Mouse (Mus musculus) lung, embryonic 15.5 days (tissue): ENCODE results near the gene Lsp1. TPM values are rescaled to one million over a fixed set of nuclear protein-coding genes. Genes with fewer than 3 reads are reported as not detected.
A peak's percentile ranks its signal among the peaks of the same experiment; 100 is the strongest.

Source experiments
- ATAC-seq: fragments of 200-750 bp; cut with Nextera tagmentation; 2 replicates; pipeline ENCODE4 v1.8.0; 2017; ENCODE audit warnings: moderate number of reproducible peaks, borderline replicate concordance; ENCODE audit not compliant: low FRiP score, low TSS enrichment; ENCODE audit errors: extremely low read depth
- H3K27ac ChIP-seq: fragments of 300-500 bp; sonication (generic); 2 replicates; pipeline ENCODE4 v1.5.1; 2015; ENCODE audit warnings: moderate library complexity, mild to moderate bottlenecking, inconsistent platforms
- H3K27me3 ChIP-seq: fragments of 300-500 bp; sonication (generic); 2 replicates; pipeline ENCODE4 v1.6.1; 2015; ENCODE audit warnings: inconsistent platforms
- H3K36me3 ChIP-seq: fragments of 300-500 bp; sonication (generic); 2 replicates; pipeline ENCODE4 v1.6.1; 2015; ENCODE audit warnings: inconsistent platforms
- H3K4me1 ChIP-seq: fragments of 300-500 bp; sonication (generic); 2 replicates; pipeline ENCODE4 v1.6.1; 2015; ENCODE audit warnings: inconsistent platforms
- H3K4me2 ChIP-seq: fragments of 300-500 bp; sonication (generic); 2 replicates; pipeline ENCODE4 v1.6.1; 2015; ENCODE audit warnings: inconsistent platforms, mild to moderate bottlenecking, moderate library complexity
- H3K4me3 ChIP-seq: fragments of 300-500 bp; sonication (generic); 2 replicates; pipeline ENCODE4 v1.5.1; 2015; ENCODE audit warnings: mild to moderate bottlenecking, inconsistent platforms
- H3K9ac ChIP-seq: fragments of 300-500 bp; sonication (generic); 2 replicates; pipeline ENCODE4 v1.6.1; 2015; ENCODE audit warnings: inconsistent platforms
- H3K9me3 ChIP-seq: fragments of 300-500 bp; sonication (generic); 2 replicates; pipeline ENCODE4 v1.6.1; 2016; ENCODE audit warnings: inconsistent platforms
- WGBS: fragments of 180-500 bp; shearing (Covaris S2); methylation state at CpG from one replicate; pipeline ENCODE4 v1.1.7; 2015; 5-methylcytosine and 5-hydroxymethylcytosine counted together
- polyA plus RNA-seq: library from polyadenylated mRNA; unstranded; fragments of >200 nt; fragmentation: Nextera tagmentation; extraction: Ambion mirVana; gene quantifications from 2 replicates; pipeline ENCODE4 v1.2.1, GENCODE M21; 2015

Gene Lsp1
- polyA plus RNA-seq, 1 experiment from 2014 or later, result 130 TPM

- ATAC-seq, result no peak
- Histone ChIP-seq H3K9me3 (no peaks in the 10 kb centered on the region), H3K27ac (peak overlapping the region; percentile 96), H3K4me3 (no peak overlapping the region), H3K4me2 (no peak overlapping the region; the same call in 1 of the 2 replicates), H3K27me3 (no peaks in the 10 kb centered on the region), H3K36me3 (no peaks in the 10 kb centered on the region), H3K4me1 (peaks cover 69% of the 10 kb centered on the region), H3K9ac (peak overlapping the region; percentile 34; the same call in 1 of the 2 replicates)
- WGBS, result 15% methylated on average over 19 of the region's 19 CpGs
These were observed 27.0 kb upstream of the Lsp1 start for GRCm38 (mm10) chr7:142433623-142434022.

DNA sequence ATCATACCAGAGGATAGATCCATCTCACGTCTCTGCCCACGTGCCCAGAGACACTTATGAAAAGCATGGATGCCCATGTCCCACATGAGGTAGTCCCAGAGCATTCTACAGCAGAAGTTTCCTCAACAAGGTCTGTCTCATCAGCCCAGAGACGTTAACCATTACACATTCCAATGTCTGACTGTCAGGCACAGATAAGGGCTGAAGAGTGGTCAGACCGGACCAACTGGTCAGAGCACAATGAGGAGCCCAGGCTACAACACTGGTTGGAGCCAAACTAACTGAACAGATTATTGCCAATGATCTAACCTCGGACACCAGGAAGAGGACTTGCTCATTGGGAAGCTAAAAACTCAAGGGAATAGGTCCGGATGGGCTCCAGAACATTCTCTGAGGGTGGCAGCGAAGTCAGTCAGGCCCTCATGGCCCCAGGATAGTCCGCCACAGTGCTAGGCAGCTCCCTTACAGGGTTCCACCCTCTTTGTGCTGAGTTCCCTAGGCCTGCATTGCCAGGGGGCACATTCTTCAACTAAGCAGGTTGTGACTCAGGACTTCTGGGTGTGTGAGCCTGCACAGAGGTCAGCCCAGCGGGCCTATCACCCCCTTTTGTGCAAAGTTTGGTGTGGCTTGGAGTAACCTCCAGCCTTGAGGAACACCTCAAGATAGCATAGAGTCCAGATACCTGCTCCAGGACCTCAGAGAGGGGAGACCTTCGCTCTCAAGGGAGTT is 26.3 kb upstream of the Lsp1 start, which contains the start of gene Syt8:
Syt8 (plus strand) TSS at position 714 of the 729 bp plus-strand sequence.
- Histone ChIP-seq H3K9me3 (no peaks in the 10 kb centered on the region), H3K9ac (peak within 1 kb of the TSS; percentile 34; the same call in 1 of the 2 replicates), H3K27ac (peak within 1 kb of the TSS; percentile 96), H3K36me3 (no peaks in the 10 kb centered on the region), H3K27me3 (no peaks in the 10 kb centered on the region), H3K4me3 (no peak within 1 kb of the TSS), H3K4me2 (no peak within 1 kb of the TSS; the same call in 1 of the 2 replicates), H3K4me1 (peaks cover 63% of the 10 kb centered on the region)
- 71% methylated on average over 10 of the region's 10 CpGs for WGBS
- no peak for ATAC-seq

DNA sequence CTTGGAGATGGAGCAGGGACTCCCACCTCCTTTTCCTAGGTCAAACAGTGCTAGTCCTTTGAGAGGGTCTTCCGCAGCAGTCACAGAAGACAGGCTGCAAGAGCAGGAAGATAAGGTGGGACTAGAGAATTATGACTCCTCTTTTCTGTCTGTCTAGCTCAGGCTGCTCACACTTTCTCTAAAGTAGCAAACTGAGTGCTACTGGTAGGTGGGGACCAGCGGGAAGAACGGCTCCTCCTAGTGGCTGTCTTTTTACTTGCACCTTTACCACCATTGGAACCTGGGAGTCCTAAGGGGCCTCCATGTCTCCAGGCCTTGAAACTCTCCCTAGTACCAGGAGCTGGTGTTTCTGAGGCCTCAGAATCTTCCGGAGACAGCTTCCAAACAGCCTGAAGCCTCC is 25.1 kb upstream of the Lsp1 start:
- Histone ChIP-seq H3K4me1 (peaks cover 54% of the 10 kb centered on the region), H3K27ac (peak overlapping the region; percentile 96), H3K9me3 (no peaks in the 10 kb centered on the region), H3K4me3 (no peak overlapping the region), H3K36me3 (no peaks in the 10 kb centered on the region), H3K9ac (no peak overlapping the region), H3K4me2 (no peak overlapping the region), H3K27me3 (no peaks in the 10 kb centered on the region)
- 21% methylated on average over 4 of the region's 4 CpGs for WGBS
- ATAC-seq, result no peak

DNA sequence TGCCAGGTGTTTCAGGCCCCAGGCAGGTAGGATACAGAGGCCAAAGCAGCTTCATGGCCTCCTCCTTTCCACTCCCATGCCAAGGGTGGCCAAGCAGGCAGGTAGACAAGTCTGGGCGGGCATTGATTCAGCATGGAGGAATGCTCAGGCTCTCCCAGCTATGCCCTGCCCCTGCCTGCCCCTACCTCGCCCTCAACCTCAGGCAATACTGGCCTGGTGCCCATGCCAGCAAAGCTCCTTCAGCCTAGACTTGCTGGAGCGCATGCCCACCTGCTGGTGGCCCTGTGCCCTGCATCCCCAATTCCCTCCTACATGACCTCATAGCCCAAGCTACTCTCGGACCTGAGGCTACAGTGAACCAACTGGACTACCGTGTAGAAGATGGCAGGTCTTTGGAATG is 23.3 kb upstream of the Lsp1 start:
- peaks cover 48% of the 10 kb centered on the region for H3K4me1 ChIP-seq
- no peaks in the 10 kb centered on the region for H3K27me3 ChIP-seq
- ATAC-seq, result no peak
- H3K4me2 ChIP-seq, result no peak overlapping the region
- no peak overlapping the region for H3K9ac ChIP-seq
- no peak overlapping the region for H3K4me3 ChIP-seq
- H3K9me3 ChIP-seq, result no peaks in the 10 kb centered on the region
- 81% methylated on average over 5 of the region's 5 CpGs for WGBS
- H3K27ac ChIP-seq, result peak overlapping the region; percentile 51
- H3K36me3 ChIP-seq, result no peaks in the 10 kb centered on the region

DNA sequence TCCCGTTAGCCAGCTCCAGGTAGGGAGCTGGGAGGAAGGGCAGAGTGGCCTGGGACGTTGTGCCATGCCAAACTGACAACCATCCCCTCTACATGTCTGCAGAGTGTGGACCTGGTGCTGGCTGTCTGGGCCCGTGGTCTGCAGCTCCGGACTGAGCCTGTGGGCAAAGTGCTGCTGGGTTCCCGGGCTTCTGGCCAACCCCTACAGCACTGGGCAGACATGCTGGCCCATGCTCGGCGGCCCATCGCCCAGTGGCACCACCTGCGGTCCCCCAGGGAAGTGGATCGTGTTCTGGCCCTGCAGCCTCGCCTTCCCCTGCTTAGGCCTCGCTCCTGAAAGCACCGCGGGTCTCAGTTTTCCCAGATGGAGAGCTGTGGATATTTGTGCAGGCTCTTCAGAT is 20.6 kb upstream of the Lsp1 start:
- no peak overlapping the region for H3K4me3 ChIP-seq
- H3K27ac ChIP-seq, result peak overlapping the region; percentile 64; the same call in 1 of the 2 replicates
- no peak for ATAC-seq
- H3K9me3 ChIP-seq, result no peaks in the 10 kb centered on the region
- no peaks in the 10 kb centered on the region for H3K36me3 ChIP-seq
- H3K4me1 ChIP-seq, result peaks cover 24% of the 10 kb centered on the region
- no peak overlapping the region for H3K4me2 ChIP-seq
- 80% methylated on average over 14 of the region's 14 CpGs for WGBS
- H3K27me3 ChIP-seq, result no peaks in the 10 kb centered on the region
- H3K9ac ChIP-seq, result no peak overlapping the region

- 46% methylated on average over 5 of the region's 5 CpGs for whole genome bisulfite sequencing
- peak; percentile 81 for ATAC-seq
- H3K27ac ChIP-seq, result peak overlapping the region; percentile 64
- no peak overlapping the region for H3K4me2 ChIP-seq
- H3K4me3 ChIP-seq, result no peak overlapping the region
- H3K4me1 ChIP-seq, result peaks cover 16% of the 10 kb centered on the region
- H3K27me3 ChIP-seq, result no peaks in the 10 kb centered on the region
- no peak overlapping the region for H3K9ac ChIP-seq
- H3K36me3 ChIP-seq, result no peaks in the 10 kb centered on the region
- H3K9me3 ChIP-seq, result no peaks in the 10 kb centered on the region
These were observed 19.9 kb upstream of the Lsp1 start for GRCm38 (mm10) chr7:142440657-142441114.

GRCm38 (mm10) chr7:142441585-142441984 is 19.0 kb upstream of the Lsp1 start, which contains the start of gene Tnni2:
Gene Tnni2 (plus strand): TSS chr7:142441808.
- ATAC-seq, result no peak

GRCm38 (mm10) chr7:142442081-142442907 is 18.3 kb upstream of the Lsp1 start:
- WGBS, result 68% methylated on average over 9 of the region's 9 CpGs
- Histone ChIP-seq H3K4me2 (no peak overlapping the region), H3K4me3 (no peak overlapping the region), H3K27ac (no peak overlapping the region), H3K9ac (no peak overlapping the region), H3K27me3 (no peaks in the 10 kb centered on the region), H3K9me3 (no peaks in the 10 kb centered on the region), H3K36me3 (no peaks in the 10 kb centered on the region), H3K4me1 (peaks cover 16% of the 10 kb centered on the region)
- ATAC-seq, result no peak

More at GRCm38 (mm10) chr7:142441585-142441984, 19.0 kb upstream of the Lsp1 start, which contains the start of gene Tnni2:
- H3K9me3 ChIP-seq, result no peaks in the 10 kb centered on the region
- H3K4me2 ChIP-seq, result no peak within 1 kb of the TSS
- peak within 1 kb of the TSS; percentile 64 for H3K27ac ChIP-seq
- no peaks in the 10 kb centered on the region for H3K36me3 ChIP-seq
- H3K4me3 ChIP-seq, result no peak within 1 kb of the TSS
- H3K27me3 ChIP-seq, result no peaks in the 10 kb centered on the region
- H3K9ac ChIP-seq, result no peak within 1 kb of the TSS
- H3K4me1 ChIP-seq, result peaks cover 16% of the 10 kb centered on the region
- WGBS, result 75% methylated on average over 9 of the region's 9 CpGs

DNA sequence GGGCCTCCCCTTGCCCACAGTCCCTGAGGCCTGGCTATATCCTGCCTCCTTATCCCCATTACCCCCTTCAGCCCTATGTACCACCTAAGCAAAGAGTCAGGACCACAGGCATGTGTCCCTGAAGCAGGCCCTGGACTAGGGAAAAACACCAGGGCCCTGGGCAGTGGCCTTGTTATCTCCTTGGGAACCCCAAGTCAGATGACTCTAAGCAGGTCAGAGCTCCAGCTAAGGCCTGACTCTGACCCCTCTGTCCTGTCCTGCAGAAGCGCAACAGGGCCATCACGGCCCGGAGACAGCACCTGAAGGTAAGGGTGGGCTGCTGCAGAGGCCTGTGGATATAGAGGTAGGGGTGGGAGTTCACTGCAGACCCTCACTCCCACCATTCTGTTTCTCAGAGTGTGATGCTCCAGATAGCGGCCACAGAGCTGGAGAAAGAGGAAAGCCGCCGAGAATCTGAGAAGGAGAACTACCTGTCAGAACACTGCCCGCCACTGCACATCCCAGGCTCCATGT is 17.6 kb upstream of the Lsp1 start:
- H3K27ac ChIP-seq, result no peak overlapping the region

DNA sequence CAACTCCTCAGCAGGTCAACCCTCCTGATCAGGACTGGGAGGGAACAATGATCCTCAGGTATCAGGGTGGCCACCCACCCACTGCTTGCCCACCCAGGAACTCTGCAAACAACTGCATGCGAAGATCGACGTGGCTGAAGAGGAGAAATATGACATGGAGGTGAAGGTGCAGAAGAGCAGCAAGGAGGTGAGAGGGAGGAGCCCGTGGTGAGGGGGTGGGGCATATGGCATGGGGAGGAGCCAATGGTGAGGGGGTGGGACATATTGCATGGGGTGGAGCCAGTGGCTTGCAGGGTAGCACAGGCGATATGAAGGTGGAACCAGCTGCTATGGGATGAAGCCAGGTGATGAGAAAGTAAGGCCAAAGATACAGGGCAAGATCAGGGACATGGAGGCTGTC is 17.1 kb upstream of the Lsp1 start:
- no peak overlapping the region for H3K9ac ChIP-seq
- peaks cover 16% of the 10 kb centered on the region for H3K4me1 ChIP-seq
- no peaks in the 10 kb centered on the region for H3K27me3 ChIP-seq
- no peaks in the 10 kb centered on the region for H3K9me3 ChIP-seq
- WGBS, result 78% methylated on average over 5 of the region's 5 CpGs
- ATAC-seq, result no peak
- no peak overlapping the region for H3K4me2 ChIP-seq
- no peak overlapping the region for H3K4me3 ChIP-seq
- no peak overlapping the region for H3K27ac ChIP-seq
- H3K36me3 ChIP-seq, result no peaks in the 10 kb centered on the region

More for the DNA sequence above, 17.6 kb upstream of the Lsp1 start:
- Histone ChIP-seq H3K9me3 (no peaks in the 10 kb centered on the region), H3K9ac (no peak overlapping the region), H3K27me3 (no peaks in the 10 kb centered on the region), H3K4me2 (no peak overlapping the region), H3K4me3 (no peak overlapping the region), H3K4me1 (peaks cover 16% of the 10 kb centered on the region), H3K36me3 (no peaks in the 10 kb centered on the region)
- WGBS, result 89% methylated on average over 7 of the region's 7 CpGs
- ATAC-seq, result no peak

DNA sequence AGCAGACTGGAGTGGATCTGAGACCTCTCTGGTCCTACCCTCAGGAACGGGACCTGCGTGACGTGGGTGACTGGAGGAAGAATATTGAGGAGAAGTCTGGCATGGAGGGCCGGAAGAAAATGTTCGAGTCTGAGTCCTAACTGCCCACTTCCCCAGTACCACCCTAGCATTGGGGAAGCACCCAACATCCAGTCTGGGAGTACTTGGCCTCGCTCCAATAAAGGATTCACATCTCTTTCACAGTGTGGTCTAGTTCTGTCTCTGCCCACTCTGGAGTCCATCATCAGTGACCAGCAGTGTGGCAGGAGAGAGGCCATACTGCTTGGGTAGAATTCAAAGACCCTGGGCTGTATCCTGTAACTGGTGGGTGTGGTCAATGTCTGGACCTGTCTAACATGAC is 16.4 kb upstream of the Lsp1 start:
- Histone ChIP-seq H3K27me3 (no peaks in the 10 kb centered on the region), H3K4me3 (no peak overlapping the region), H3K9me3 (no peaks in the 10 kb centered on the region), H3K4me2 (no peak overlapping the region), H3K9ac (no peak overlapping the region), H3K36me3 (no peaks in the 10 kb centered on the region), H3K4me1 (peaks cover 16% of the 10 kb centered on the region), H3K27ac (no peak overlapping the region)
- ATAC-seq, result no peak
- 89% methylated on average over 6 of the region's 6 CpGs for WGBS
